26 mouse cellular contexts compared by ENCODE assay signal in the genomic region with DNA sequence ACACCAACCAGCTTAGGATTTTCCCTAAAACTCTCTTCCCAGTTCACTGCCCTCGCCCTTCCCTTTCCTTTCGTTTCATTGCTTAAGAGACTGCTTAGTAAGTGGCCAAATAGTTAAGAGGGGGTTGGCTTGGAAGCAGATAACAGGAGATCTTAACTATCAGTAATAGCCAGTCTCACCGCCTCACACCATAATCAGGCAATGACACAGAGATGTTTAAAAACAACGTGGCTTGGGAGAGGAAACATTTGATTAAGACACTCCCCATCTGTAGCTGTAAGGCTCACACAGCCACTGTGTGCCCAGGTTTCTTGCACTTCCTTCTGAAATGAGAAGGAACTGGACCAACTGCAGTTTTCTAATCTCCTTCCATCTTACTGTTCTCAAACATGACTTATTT.
"Had no signal": no experiment of that assay in that cellular context is flagged by ENCODE, and none has a peak within 500 bp of the region (broad histone marks: within the 10 kb centered on the region; RNA-seq: fewer than 3 reads in every experiment).

No protein-coding gene starts in this region.

- H3K4me3 ChIP-seq: heart, embryonic 13.5 days; heart, embryonic 15.5 days; hindbrain, embryonic 13.5 days; hindbrain, embryonic 15.5 days; kidney, embryonic 15.5 days; limb, embryonic 10.5 days; limb, embryonic 12.5 days; liver, embryonic 13.5 days; liver, embryonic 15.5 days had no signal

- H3K36me3 ChIP-seq: heart, embryonic 13.5 days; heart, embryonic 15.5 days; kidney, embryonic 15.5 days; limb, embryonic 10.5 days; limb, embryonic 12.5 days; liver, embryonic 13.5 days; liver, embryonic 15.5 days had no signal

- H3K9me3 ChIP-seq: heart, embryonic 13.5 days; heart, embryonic 15.5 days; hindbrain, embryonic 13.5 days; hindbrain, embryonic 15.5 days; kidney, embryonic 15.5 days; limb, embryonic 10.5 days; limb, embryonic 12.5 days; liver, embryonic 13.5 days; liver, embryonic 15.5 days had no signal

- DNase-seq: gastrocnemius, postnatal 14 days; gastrocnemius, postnatal 36 days; heart, adult 18-20 months; heart, postnatal 14 days; heart, postnatal 36 days; kidney, adult 11 months; kidney, adult 2 months; kidney, adult 9 months; kidney, postnatal 14 days; kidney, postnatal 36 days; layer of hippocampus, postnatal 36 days; liver; liver, embryonic 13.5 days had no signal

- H3K4me1 ChIP-seq: heart, embryonic 13.5 days; heart, embryonic 15.5 days; hindbrain, embryonic 13.5 days; hindbrain, embryonic 15.5 days; kidney, embryonic 15.5 days; limb, embryonic 10.5 days; limb, embryonic 12.5 days; liver, embryonic 13.5 days; liver, embryonic 15.5 days had no signal

- H3K9ac ChIP-seq: heart, embryonic 13.5 days; heart, embryonic 15.5 days; hindbrain, embryonic 13.5 days; hindbrain, embryonic 15.5 days; kidney, embryonic 15.5 days; limb, embryonic 12.5 days; liver, embryonic 13.5 days; liver, embryonic 15.5 days had no signal

- H3K27me3 ChIP-seq: heart, embryonic 13.5 days; heart, embryonic 15.5 days; hindbrain, embryonic 13.5 days; hindbrain, embryonic 15.5 days; kidney, embryonic 15.5 days; limb, embryonic 12.5 days; liver, embryonic 13.5 days; liver, embryonic 15.5 days had no signal

- ATAC-seq: hindbrain, postnatal 0 days; intestine, embryonic 16.5 days had no signal

- H3K27ac ChIP-seq: heart, embryonic 13.5 days; heart, embryonic 15.5 days; hindbrain, embryonic 13.5 days; hindbrain, embryonic 15.5 days; hindbrain, postnatal 0 days; kidney, embryonic 15.5 days; kidney, postnatal 0 days; limb, embryonic 10.5 days; limb, embryonic 12.5 days; liver, embryonic 13.5 days; liver, embryonic 15.5 days had no signal

- H3K4me2 ChIP-seq: heart, embryonic 11.5 days; heart, embryonic 13.5 days; heart, embryonic 15.5 days; hindbrain, embryonic 13.5 days; hindbrain, embryonic 15.5 days; kidney, embryonic 15.5 days; limb, embryonic 12.5 days; liver, embryonic 11.5 days; liver, embryonic 13.5 days; liver, embryonic 15.5 days had no signal
